In genomic region chr1:177308213-177308872, GRCm38 (mm10) we compare ENCODE assay signal across 10 mouse cellular contexts. TPM values are rescaled to one million over a fixed set of nuclear protein-coding genes. Genes with fewer than 3 reads are reported as not detected.
DNase-seq lines count a peak whose midpoint lies in the region; TF ChIP-seq lines count a peak whose summit lies in the region.
"Had no signal": no experiment of that assay in that cellular context is flagged by ENCODE, and none has a peak within 500 bp of the region (broad histone marks: within the 10 kb centered on the region; RNA-seq: fewer than 3 reads in every experiment).

No protein-coding gene starts in this region.

- TF ChIP-seq CTCF in gastrocnemius, adult 2 months (IDR thresholded peaks at IDR 0.05) = no peak

- intact Hi-C loops in gastrocnemius, adult 2 months (cut with DNase I) = no loop called here

- no peak overlapping the region for H3K27ac ChIP-seq in gastrocnemius, adult 2 months
- H3K27ac ChIP-seq: limb, embryonic 15.5 days had no signal

- peak; percentile 5 for DNase-seq in adrenal gland, postnatal 10 days
- no peak for DNase-seq in adrenal gland, postnatal 14 days
- peak; percentile 18 for DNase-seq in left cerebral cortex, adult 18-20 months (ENCODE audit: low spot score in 2 of 2)
- no peak for DNase-seq in left cerebral cortex, adult 11 months (ENCODE audit: low spot score)
- DNase-seq in NIH3T3 (ENCODE audit: low read depth) = peak; percentile 76
- peak; percentile 10 for DNase-seq in induced T-regulatory cell, adult 2 months (ENCODE audit: low read depth)
- DNase-seq in gastrocnemius, adult 2 months = no peak
- no peak for DNase-seq in kidney, adult 9 months
- DNase-seq: spleen, adult 18-20 months had no signal

- H3K4me3 ChIP-seq in gastrocnemius, adult 2 months = no peak overlapping the region
- H3K4me3 ChIP-seq: limb, embryonic 15.5 days had no signal

RNA-seq across cellular contexts. Expression of gene Akt3, which starts 50.3 kb away (rescaled TPM):
- 10 to 100 TPM; 26.6 to 33.3 TPM for total RNA-seq in adrenal gland, postnatal 10 days (2021)
- total RNA-seq in adrenal gland, postnatal 14 days (2021) = 26.9 and 33.3 TPM in 2 replicates
- 100 to 1,000 TPM; 258 to 260 TPM for total RNA-seq in left cerebral cortex, adult 18-20 months (2021)
- 10 to 100 TPM in 1 of 2 experiments, 1 to 10 TPM in 1; 9.1 to 11.0 TPM for total RNA-seq in gastrocnemius, adult 2 months (2021)

Comparison
In these comparisons a context has a peak if more than half of its experiments do, and no peak if none do; other contexts are left out.
1. DNase-seq: peak in adrenal gland, postnatal 10 days (single experiment), left cerebral cortex, adult 18-20 months (2 of 2), NIH3T3 (single experiment) and induced T-regulatory cell, adult 2 months (single experiment); none in adrenal gland, postnatal 14 days (single experiment), left cerebral cortex, adult 11 months (single experiment), gastrocnemius, adult 2 months (single experiment) and kidney, adult 9 months (single experiment).